Mouse (Mus musculus) heart, postnatal 0 days (tissue): Measurements from ENCODE around the gene Mgea5. TPM values are rescaled to one million over a fixed set of nuclear protein-coding genes. Genes with fewer than 3 reads are reported as not detected.

Experiments
- ATAC-seq: fragments of 200-750 bp; cut with Nextera tagmentation; 2 replicates; pipeline ENCODE4 v1.8.0; 2017; ENCODE audit warnings: low read depth, moderate number of reproducible peaks, moderate library complexity; ENCODE audit not compliant: insufficient read depth
- DNase-seq: peaks from one replicate; pipeline ENCODE4 v3.0.0-alpha.2; 2016; ENCODE audit warnings: low spot score
- H3K27ac ChIP-seq: fragments of 300-500 bp; sonication (generic); 2 replicates; pipeline ENCODE4 v1.5.1; 2014; ENCODE audit warnings: low read depth, mild to moderate bottlenecking
- H3K27me3 ChIP-seq: fragments of 300-500 bp; sonication (generic); 2 replicates; pipeline ENCODE4 v1.6.1; 2014; ENCODE audit warnings: low read length, mixed read lengths; ENCODE audit not compliant: control insufficient read depth, insufficient read depth
- H3K36me3 ChIP-seq: fragments of 300-500 bp; sonication (generic); replicated peaks from 2 replicates; pipeline ENCODE4 v1.6.1; 2014; ENCODE audit warnings: low read length, mixed read lengths; ENCODE audit not compliant: control insufficient read depth, insufficient read depth
- H3K4me1 ChIP-seq: fragments of 300-500 bp; sonication (generic); 2 replicates; pipeline ENCODE4 v1.6.1; 2014; ENCODE audit warnings: antibody characterized with exemption; ENCODE audit not compliant: control insufficient read depth, insufficient read depth
- H3K4me2 ChIP-seq: fragments of 300-500 bp; sonication (generic); 2 replicates; pipeline ENCODE4 v1.6.1; 2014; ENCODE audit warnings: low read depth, mild to moderate bottlenecking, low read length, moderate library complexity
- H3K4me3 ChIP-seq: fragments of 300-500 bp; sonication (generic); 2 replicates; pipeline ENCODE4 v1.5.1; 2014; ENCODE audit warnings: low read depth, low read length
- H3K9ac ChIP-seq: fragments of 300-500 bp; sonication (generic); replicated peaks from 2 replicates; pipeline ENCODE4 v1.6.1; 2014; ENCODE audit warnings: low read depth, low read length, mixed read lengths
- H3K9me3 ChIP-seq: fragments of 300-500 bp; sonication (generic); replicated peaks from 2 replicates; pipeline ENCODE4 v1.6.1; 2016; ENCODE audit warnings: low read length; ENCODE audit not compliant: control insufficient read depth
- CTCF ChIP-seq: IDR thresholded peaks from 2 replicates; pipeline ENCODE4 v1.5.1; 2016; ENCODE audit warnings: antibody characterized with exemption, control low read depth, low read depth
- EP300 ChIP-seq: IDR thresholded peaks from 2 replicates; pipeline ENCODE4 v1.6.1; 2016; ENCODE audit warnings: antibody characterized with exemption, low read depth
- WGBS: fragments of 180-500 bp; shearing (Covaris S2); extraction: QIAGEN DNeasy Blood & Tissue Kit; methylation state at CpG from one replicate; pipeline ENCODE4 v1.1.7; 2014; 5-methylcytosine and 5-hydroxymethylcytosine counted together
- polyA plus RNA-seq: library from polyadenylated mRNA; unstranded; fragments of >200 nt; fragmentation: Nextera tagmentation; extraction: Ambion mirVana; gene quantifications from 2 replicates; pipeline ENCODE4 v1.2.1, GENCODE M21; 2015
- total RNA-seq: library from RNA; depleted of rRNA; stranded (reverse); fragments of >200 nt; gene quantifications from 2 replicates; pipeline ENCODE4 v1.2.3, GENCODE M21; 2014; ENCODE audit warnings: low replicate concordance; rRNA removed

The Mgea5 gene
- total and polyA plus RNA-seq, 2 experiments from 2014 or later = 19.9 to 84.5 TPM

- peaks cover 7% of the 10 kb centered on the region; the same call in 1 of the 2 replicates for H3K4me1 ChIP-seq
- no peak for DNase-seq
- no peak overlapping the region for H3K27ac ChIP-seq
- no peak for TF ChIP-seq CTCF
- TF ChIP-seq EP300 = no peak
- no peaks in the 10 kb centered on the region for H3K36me3 ChIP-seq
- WGBS = 37% methylated on average over 3 of the region's 3 CpGs
- ATAC-seq = peak; percentile 22; the same call in 1 of the 2 replicates
- no peaks in the 10 kb centered on the region for H3K9me3 ChIP-seq
- peak overlapping the region; percentile 25; the same call in 1 of the 2 replicates for H3K4me3 ChIP-seq
- H3K9ac ChIP-seq = no peak overlapping the region
- H3K4me2 ChIP-seq = peak overlapping the region; percentile 56
- no peaks in the 10 kb centered on the region for H3K27me3 ChIP-seq
Measured at GRCm38 (mm10) chr19:45718286-45718685, 65.4 kb downstream of the Mgea5 start.

GRCm38 (mm10) chr19:45717493-45718220 lies 66.0 kb downstream of the Mgea5 start:
- Histone ChIP-seq H3K4me2 (peak overlapping the region; percentile 56), H3K27me3 (no peaks in the 10 kb centered on the region), H3K9ac (no peak overlapping the region), H3K4me1 (peaks cover 7% of the 10 kb centered on the region; the same call in 1 of the 2 replicates), H3K36me3 (no peaks in the 10 kb centered on the region), H3K27ac (peak overlapping the region; percentile 37; the same call in 1 of the 2 replicates), H3K9me3 (no peaks in the 10 kb centered on the region), H3K4me3 (peak overlapping the region; percentile 25)
- TF ChIP-seq CTCF (peak; percentile 47), EP300 (no peak)
- 10% methylated on average over 16 of the region's 16 CpGs for WGBS
- ATAC-seq = peak; percentile 88
- DNase-seq = peak; percentile 67

GRCm38 (mm10) chr19:45708704-45709103 lies 74.9 kb downstream of the Mgea5 start:
- WGBS = 63% methylated on average over 3 of the region's 3 CpGs
- Histone ChIP-seq H3K9me3 (no peaks in the 10 kb centered on the region), H3K4me2 (no peak overlapping the region), H3K4me3 (no peak overlapping the region), H3K27ac (no peak overlapping the region), H3K27me3 (no peaks in the 10 kb centered on the region), H3K4me1 (no peaks in the 10 kb centered on the region), H3K9ac (no peak overlapping the region), H3K36me3 (no peaks in the 10 kb centered on the region)
- TF ChIP-seq EP300 = no peak
- TF ChIP-seq CTCF = no peak
- no peak for DNase-seq
- ATAC-seq = no peak

Other genes with a start within 250 kb of the Mgea5 start
- 12.7 and 16.1 TPM in 2 replicates for gene Poll, start 223.3 kb downstream of the Mgea5 start, total RNA-seq
- 9.3 and 11.0 TPM in 2 replicates for gene Poll, start 223.3 kb downstream of the Mgea5 start, polyA plus RNA-seq
- 7.3 and 33.1 TPM in 2 replicates for gene Gm17018, start 223.2 kb downstream of the Mgea5 start, total RNA-seq
- 31.0 and 32.4 TPM in 2 replicates for gene Gm17018, start 223.2 kb downstream of the Mgea5 start, polyA plus RNA-seq
- gene Fbxw4, start 123.5 kb downstream of the Mgea5 start, total RNA-seq = 43.7 and 53.1 TPM in 2 replicates
- gene Fbxw4, start 123.5 kb downstream of the Mgea5 start, polyA plus RNA-seq = 3.0 and 3.6 TPM in 2 replicates
- not detected in 2 replicates for gene Fgf8, start 40.9 kb downstream of the Mgea5 start, total RNA-seq
- not detected in 2 replicates for gene Fgf8, start 40.9 kb downstream of the Mgea5 start, polyA plus RNA-seq
- gene Npm3, start 34.2 kb downstream of the Mgea5 start, total RNA-seq = 38.2 and 43.3 TPM in 2 replicates
- 7.6 TPM in 2 replicates for gene Npm3, start 34.2 kb downstream of the Mgea5 start, polyA plus RNA-seq
- 81.7 and 90.6 TPM in 2 replicates for gene Kcnip2, start 32.2 kb upstream of the Mgea5 start, total RNA-seq
- gene Kcnip2, start 32.2 kb upstream of the Mgea5 start, polyA plus RNA-seq = 41.8 and 44.5 TPM in 2 replicates
- 7.0 and 11.4 TPM in 2 replicates for gene Armh3, start 214.7 kb upstream of the Mgea5 start, total RNA-seq
- 10.4 and 11.1 TPM in 2 replicates for gene Armh3, start 214.7 kb upstream of the Mgea5 start, polyA plus RNA-seq
- gene Hps6, start 219.7 kb upstream of the Mgea5 start, total RNA-seq = 9.7 and 12.1 TPM in 2 replicates
- 5.6 and 6.3 TPM in 2 replicates for gene Hps6, start 219.7 kb upstream of the Mgea5 start, polyA plus RNA-seq